In the genomic region with DNA sequence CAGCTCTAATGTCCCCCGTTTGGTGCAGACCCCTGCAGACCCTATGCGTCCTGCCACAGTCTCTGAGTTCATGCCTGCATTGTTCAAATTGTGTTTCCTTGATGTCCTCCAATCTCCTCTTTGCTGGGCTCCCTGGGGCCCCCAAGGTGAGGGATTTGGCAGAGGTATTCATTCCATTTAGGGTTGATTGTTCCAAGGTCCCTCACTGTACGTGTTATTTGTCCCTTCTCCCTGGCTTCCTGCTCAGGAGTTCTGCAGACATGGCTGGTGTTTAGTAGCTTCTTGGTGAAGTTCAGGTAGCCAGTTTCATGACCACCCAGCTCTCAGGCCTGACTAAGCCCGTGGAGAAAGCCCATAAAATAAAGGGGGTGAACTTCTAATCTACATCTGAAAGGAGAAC, we compare ENCODE assay signal across 22 mouse cellular contexts. TPM values are rescaled to one million over a fixed set of nuclear protein-coding genes. Genes with fewer than 3 reads are reported as not detected.
DNase-seq lines count a peak whose midpoint lies in the region; ATAC-seq and TF ChIP-seq lines count a peak whose summit lies in the region.
"Had no signal": no experiment of that assay in that cellular context is flagged by ENCODE, and none has a peak within 500 bp of the region (broad histone marks: within the 10 kb centered on the region; RNA-seq: fewer than 3 reads in every experiment).

No protein-coding gene starts in this region.

- H3K4me3 ChIP-seq in kidney, embryonic 16.5 days (ENCODE audit: low read length), result no peak overlapping the region
- H3K4me3 ChIP-seq in ES-E14 (ENCODE audit: insufficient read depth in 1 of 2, low read depth in 1 of 2, low read length in 2 of 2, poor library complexity in 1 of 2, severe bottlenecking in 1 of 2), result peak overlapping the region; percentile 8 to 31; a peak in 3 of 4 replicates
- no peak overlapping the region for H3K4me3 ChIP-seq in intestine, embryonic 16.5 days (ENCODE audit: low read length)
- H3K4me3 ChIP-seq in stomach, embryonic 15.5 days (replicated peaks), result no peak overlapping the region
- H3K4me3 ChIP-seq in midbrain, embryonic 10.5 days, result no peak overlapping the region
- H3K4me3 ChIP-seq: embryonic facial prominence, embryonic 13.5 days; forebrain, embryonic 10.5 days; gastrocnemius, adult 2 months; hindbrain, embryonic 12.5 days; left cerebral cortex, adult 2 months; liver, embryonic 13.5 days had no signal

- no peaks in the 10 kb centered on the region for H3K9me3 ChIP-seq in kidney, embryonic 16.5 days (ENCODE audit: low read length)
- H3K9me3 ChIP-seq in ES-E14 (ENCODE audit: control insufficient read depth, insufficient read depth, low read depth, low read length), result no peaks in the 10 kb centered on the region
- H3K9me3 ChIP-seq in intestine, embryonic 16.5 days (ENCODE audit: control insufficient read depth, low read length), result no peaks in the 10 kb centered on the region
- no peaks in the 10 kb centered on the region for H3K9me3 ChIP-seq in stomach, embryonic 15.5 days
- no peaks in the 10 kb centered on the region for H3K9me3 ChIP-seq in midbrain, embryonic 10.5 days (replicated peaks)
- H3K9me3 ChIP-seq: embryonic facial prominence, embryonic 13.5 days; forebrain, embryonic 10.5 days; hindbrain, embryonic 12.5 days; liver, embryonic 13.5 days had no signal

- in situ Hi-C loops in ES-E14 (cut with MboI; ENCODE audit: low sequenced_read_pairs in 2 of 2, unreplicated experiment in 2 of 2), result no loop called here

- 51% methylated on average over 4 of the region's 4 CpGs for WGBS in kidney, embryonic 16.5 days
- WGBS in intestine, embryonic 16.5 days, result 39% methylated on average over 4 of the region's 4 CpGs
- WGBS in stomach, embryonic 15.5 days, result 53% methylated on average over 4 of the region's 4 CpGs
- 41% methylated on average over 4 of the region's 4 CpGs for WGBS in midbrain, embryonic 10.5 days

- ATAC-seq in kidney, embryonic 16.5 days (ENCODE audit: low FRiP score, low TSS enrichment), result no peak
- ATAC-seq in intestine, embryonic 16.5 days, result no peak
- no peak for ATAC-seq in stomach, embryonic 15.5 days (ENCODE audit: insufficient read depth, low FRiP score, low read depth)

- no peaks in the 10 kb centered on the region for H3K36me3 ChIP-seq in kidney, embryonic 16.5 days (ENCODE audit: insufficient read depth, low read length)
- H3K36me3 ChIP-seq in ES-E14 (ENCODE audit: control insufficient read depth, insufficient read depth, low read length, poor library complexity, severe bottlenecking), result peaks cover 7% of the 10 kb centered on the region; the same call in 1 of the 2 replicates
- no peaks in the 10 kb centered on the region for H3K36me3 ChIP-seq in intestine, embryonic 16.5 days (ENCODE audit: control insufficient read depth, insufficient read depth, low read length)
- H3K36me3 ChIP-seq in stomach, embryonic 15.5 days, result no peaks in the 10 kb centered on the region
- no peaks in the 10 kb centered on the region for H3K36me3 ChIP-seq in midbrain, embryonic 10.5 days
- H3K36me3 ChIP-seq: embryonic facial prominence, embryonic 13.5 days; forebrain, embryonic 10.5 days; hindbrain, embryonic 12.5 days; liver, embryonic 13.5 days had no signal

- no peak overlapping the region for H3K4me2 ChIP-seq in kidney, embryonic 16.5 days (replicated peaks; ENCODE audit: low read depth, low read length)
- no peak overlapping the region for H3K4me2 ChIP-seq in intestine, embryonic 16.5 days (ENCODE audit: low read depth, low read length)
- no peak overlapping the region for H3K4me2 ChIP-seq in stomach, embryonic 15.5 days
- H3K4me2 ChIP-seq: embryonic facial prominence, embryonic 13.5 days; heart, embryonic 11.5 days; hindbrain, embryonic 12.5 days; liver, embryonic 13.5 days; midbrain, embryonic 11.5 days had no signal

- no peak for DNase-seq in kidney, postnatal 25 days
- DNase-seq in ES-E14 (ENCODE audit: low read depth, low spot score), result no peak
- no peak for DNase-seq in midbrain, embryonic 10.5 days (ENCODE audit: low spot score)
- no peak for DNase-seq in right cerebral cortex, postnatal 10 days (ENCODE audit: low spot score in 2 of 2)
- DNase-seq: adrenal gland, postnatal 10 days; cerebellum, adult 9-11 months; gastrocnemius, adult 2 months; heart, postnatal 10 days; kidney, postnatal 14 days; liver, embryonic 13.5 days; lung, postnatal 36 days; thymus, adult 2 months had no signal

- H3K27ac ChIP-seq in kidney, embryonic 16.5 days (ENCODE audit: low read length), result peak overlapping the region; percentile 64; the same call in 1 of the 2 replicates
- H3K27ac ChIP-seq in ES-E14 (ENCODE audit: insufficient read depth, low read depth, low read length, poor library complexity, severe bottlenecking), result peak overlapping the region; percentile 92
- peak overlapping the region; percentile 38 for H3K27ac ChIP-seq in intestine, embryonic 16.5 days (ENCODE audit: low read length)
- peak overlapping the region; percentile 81 for H3K27ac ChIP-seq in stomach, embryonic 15.5 days
- no peak overlapping the region for H3K27ac ChIP-seq in midbrain, embryonic 10.5 days (replicated peaks)
- H3K27ac ChIP-seq: forebrain, embryonic 10.5 days; gastrocnemius, adult 2 months; hindbrain, embryonic 12.5 days; left cerebral cortex, adult 2 months; liver, embryonic 13.5 days had no signal

- H3K9ac ChIP-seq in kidney, embryonic 16.5 days (replicated peaks; ENCODE audit: low read length), result no peak overlapping the region
- 0 out of 2 replicates have a peak overlapping the region, but pooled peaks have one; percentile 30 for H3K9ac ChIP-seq in ES-E14 (ENCODE audit: insufficient read depth, low read depth, low read length, poor library complexity, severe bottlenecking)
- no peak overlapping the region for H3K9ac ChIP-seq in intestine, embryonic 16.5 days (ENCODE audit: low read depth, low read length)
- H3K9ac ChIP-seq in stomach, embryonic 15.5 days, result no peak overlapping the region
- H3K9ac ChIP-seq: embryonic facial prominence, embryonic 13.5 days; hindbrain, embryonic 12.5 days; liver, embryonic 13.5 days had no signal

- no peaks in the 10 kb centered on the region for H3K27me3 ChIP-seq in kidney, embryonic 16.5 days (ENCODE audit: insufficient read depth, low read length)
- no peaks in the 10 kb centered on the region for H3K27me3 ChIP-seq in intestine, embryonic 16.5 days (replicated peaks; ENCODE audit: control insufficient read depth, insufficient read depth, low read length)
- no peaks in the 10 kb centered on the region for H3K27me3 ChIP-seq in stomach, embryonic 15.5 days (replicated peaks)
- peaks cover 11% of the 10 kb centered on the region; the same call in 1 of the 2 replicates for H3K27me3 ChIP-seq in midbrain, embryonic 10.5 days (ENCODE audit: low read depth, poor library complexity, severe bottlenecking)
- H3K27me3 ChIP-seq: CH12.LX; embryonic facial prominence, embryonic 13.5 days; hindbrain, embryonic 12.5 days; liver, embryonic 13.5 days had no signal

- H3K4me1 ChIP-seq in kidney, embryonic 16.5 days (ENCODE audit: insufficient read depth, low read length), result peaks cover 48% of the 10 kb centered on the region
- peaks cover 32 to 51% of the 10 kb centered on the region in 2 experiments for H3K4me1 ChIP-seq in ES-E14 (ENCODE audit: control insufficient read depth in 2 of 2, insufficient read depth in 2 of 2, low read length in 2 of 2, poor library complexity in 1 of 2)
- peaks cover 47% of the 10 kb centered on the region for H3K4me1 ChIP-seq in intestine, embryonic 16.5 days (ENCODE audit: control insufficient read depth, insufficient read depth, low read length)
- H3K4me1 ChIP-seq in stomach, embryonic 15.5 days, result peaks cover 25% of the 10 kb centered on the region
- peaks cover 43% of the 10 kb centered on the region for H3K4me1 ChIP-seq in midbrain, embryonic 10.5 days

TF ChIP-seq in ES-E14, 5 proteins besides CTCF, POLR2A, EP300 and RAD21:
- no peak for TF ChIP-seq HCFC1 (IDR thresholded peaks at IDR 0.05; ENCODE audit: borderline replicate concordance, insufficient read depth, low read length)
- no peak for TF ChIP-seq ZNF384 (IDR thresholded peaks at IDR 0.05; ENCODE audit: low read depth, low read length)

RNA-seq across cellular contexts. Expression of a gene that starts 13.5 kb away (rescaled TPM):
- 104 and 108 TPM in 2 replicates for polyA plus RNA-seq in kidney, embryonic 16.5 days (2015; fragmentation: Nextera tagmentation; extraction: Ambion mirVana)
- 254 and 424 TPM in 2 replicates for total RNA-seq in ES-E14 (2012; rRNA removed)
- polyA plus RNA-seq in intestine, embryonic 16.5 days (2015; fragmentation: Nextera tagmentation; extraction: Ambion mirVana), result 170 and 181 TPM in 2 replicates
- 163 and 189 TPM in 2 replicates for polyA plus RNA-seq in stomach, embryonic 15.5 days (2015; fragmentation: Nextera tagmentation; extraction: Ambion mirVana)
- polyA plus RNA-seq in midbrain, embryonic 10.5 days (2016; fragmentation: Nextera tagmentation; extraction: Ambion mirVana), result 8.2 and 8.7 TPM in 2 replicates

RNA-seq across cellular contexts. Expression of a gene that starts 43.4 kb away (rescaled TPM):
- 11.3 and 21.2 TPM in 2 replicates for polyA plus RNA-seq in kidney, embryonic 16.5 days (2015; fragmentation: Nextera tagmentation; extraction: Ambion mirVana)
- 83.5 and 86.5 TPM in 2 replicates for total RNA-seq in ES-E14 (2012; rRNA removed)
- 8.4 and 10.6 TPM in 2 replicates for polyA plus RNA-seq in intestine, embryonic 16.5 days (2015; fragmentation: Nextera tagmentation; extraction: Ambion mirVana)
- 11.0 and 48.1 TPM in 2 replicates for polyA plus RNA-seq in stomach, embryonic 15.5 days (2015; fragmentation: Nextera tagmentation; extraction: Ambion mirVana)
- 5.7 and 7.1 TPM in 2 replicates for polyA plus RNA-seq in midbrain, embryonic 10.5 days (2016; fragmentation: Nextera tagmentation; extraction: Ambion mirVana)

Comparison
In these comparisons a context has a peak if more than half of its experiments do, and no peak if none do; other contexts are left out.
1. H3K4me3 ChIP-seq: peak in ES-E14 (2 of 2); none in kidney, embryonic 16.5 days (single experiment), intestine, embryonic 16.5 days (single experiment), stomach, embryonic 15.5 days (single experiment) and midbrain, embryonic 10.5 days (single experiment).
2. RNA of a gene that starts 13.5 kb away (polyA plus RNA-seq): 170 to 181 TPM in intestine, embryonic 16.5 days, 163 to 189 TPM in stomach, embryonic 15.5 days and 104 to 108 TPM in kidney, embryonic 16.5 days; 8.2 to 8.7 TPM in midbrain, embryonic 10.5 days; every median in the first group is over 10 times any median in the second.